ENCODE assay signal across 18 mouse cellular contexts in the genomic region with DNA sequence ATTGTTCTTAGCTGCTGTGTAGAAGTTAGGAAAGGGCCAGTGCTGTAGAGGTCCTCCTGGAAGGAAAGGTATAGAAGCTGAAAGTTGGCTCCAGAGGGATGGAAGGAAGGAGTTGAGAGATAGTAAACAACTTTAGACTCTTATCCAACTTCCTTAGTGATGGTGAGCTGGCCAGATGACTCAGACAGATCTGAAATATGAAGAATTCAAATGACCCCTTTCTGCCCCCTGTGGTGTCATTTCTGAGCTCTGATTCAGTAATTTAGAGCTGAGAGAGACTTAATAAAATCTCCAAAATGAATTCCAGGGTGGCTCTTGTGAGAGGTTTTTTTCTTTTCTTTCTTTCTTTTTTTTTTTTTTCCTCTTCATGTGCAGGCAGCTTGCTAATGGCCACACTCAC. TPM values are rescaled to one million over a fixed set of nuclear protein-coding genes. Genes with fewer than 3 reads are reported as not detected.
"Had no signal": no experiment of that assay in that cellular context is flagged by ENCODE, and none has a peak within 500 bp of the region (broad histone marks: within the 10 kb centered on the region; RNA-seq: fewer than 3 reads in every experiment).

No protein-coding gene starts in this region.

- H3K27me3 ChIP-seq: megakaryocyte, embryonic 14.5 days; midbrain, embryonic 13.5 days had no signal

- ATAC-seq: liver, postnatal 0 days; lung, postnatal 0 days; midbrain, embryonic 13.5 days; midbrain, embryonic 16.5 days had no signal

- H3K27ac ChIP-seq: kidney, postnatal 0 days; left cerebral cortex, adult 2 months; liver, embryonic 14.5 days; midbrain, embryonic 10.5 days; midbrain, embryonic 13.5 days had no signal

- H3K9me3 ChIP-seq: midbrain, embryonic 10.5 days; midbrain, embryonic 13.5 days had no signal

- H3K9ac ChIP-seq: liver, embryonic 14.5 days; liver, postnatal 0 days; lung, embryonic 14.5 days; midbrain, embryonic 13.5 days had no signal

- H3K36me3 ChIP-seq: midbrain, embryonic 10.5 days; midbrain, embryonic 13.5 days had no signal

- H3K4me3 ChIP-seq: left cerebral cortex, adult 2 months; megakaryocyte, embryonic 14.5 days; midbrain, embryonic 10.5 days; midbrain, embryonic 13.5 days had no signal

- DNase-seq: kidney, postnatal 25 days; layer of hippocampus, postnatal 36 days; liver, postnatal 0 days; lung, embryonic 14.5 days; lung, postnatal 36 days; thymus, adult 18-20 months; thymus, postnatal 36 days had no signal

- H3K4me2 ChIP-seq: lung, embryonic 14.5 days; midbrain, embryonic 13.5 days had no signal

- H3K4me1 ChIP-seq: megakaryocyte, embryonic 14.5 days; midbrain, embryonic 10.5 days; midbrain, embryonic 13.5 days had no signal

RNA-seq across cellular contexts. Expression of a gene that starts 39.8 kb away (rescaled TPM):
- total RNA-seq: liver, adult 2 months; monocyte, adult 5-6 weeks had no signal
- polyA plus RNA-seq: liver, adult 2 months; liver, postnatal 0 days; spleen, adult 2 months had no signal
